12 mouse cellular contexts compared by ENCODE assay signal in genomic region chr1:186482177-186482576, GRCm38 (mm10).
A peak's percentile ranks its signal among the peaks of the same experiment; 100 is the strongest.
DNase-seq lines count a peak whose midpoint lies in the region; ATAC-seq and TF ChIP-seq lines count a peak whose summit lies in the region.
"Had no signal": no experiment of that assay in that cellular context is flagged by ENCODE, and none has a peak within 500 bp of the region (broad histone marks: within the 10 kb centered on the region; RNA-seq: fewer than 3 reads in every experiment).

No protein-coding gene starts in this region.

- H3K9me3 ChIP-seq in forebrain, embryonic 14.5 days (replicated peaks; ENCODE audit: control insufficient read depth, low read length), result no peaks in the 10 kb centered on the region
- no peaks in the 10 kb centered on the region for H3K9me3 ChIP-seq in forebrain, embryonic 11.5 days (ENCODE audit: control insufficient read depth, low read length)
- no peaks in the 10 kb centered on the region for H3K9me3 ChIP-seq in lung, embryonic 14.5 days (ENCODE audit: low read depth, low read length)
- no peaks in the 10 kb centered on the region for H3K9me3 ChIP-seq in kidney, postnatal 0 days (replicated peaks; ENCODE audit: low read length)
- H3K9me3 ChIP-seq: heart, embryonic 15.5 days; neural tube, embryonic 15.5 days had no signal

- H3K4me2 ChIP-seq in forebrain, embryonic 14.5 days (ENCODE audit: low read length), result no peak overlapping the region
- H3K4me2 ChIP-seq in forebrain, embryonic 11.5 days (ENCODE audit: low read depth, low read length, severe bottlenecking), result no peak overlapping the region
- H3K4me2 ChIP-seq in lung, embryonic 14.5 days, result no peak overlapping the region
- no peak overlapping the region; the same call in 1 of the 2 replicates for H3K4me2 ChIP-seq in kidney, postnatal 0 days (ENCODE audit: low read length)
- H3K4me2 ChIP-seq: heart, embryonic 15.5 days; neural tube, embryonic 15.5 days had no signal

- peak; percentile 27 for DNase-seq in forebrain, embryonic 14.5 days (ENCODE audit: low spot score)
- no peak for DNase-seq in forebrain, embryonic 11.5 days (ENCODE audit: low spot score)
- DNase-seq in lung, embryonic 14.5 days, result peak; percentile 82
- no peak for DNase-seq in lung, adult 2 months
- DNase-seq in kidney, postnatal 0 days (ENCODE audit: low spot score), result peak; percentile 87
- DNase-seq in layer of hippocampus, postnatal 36 days, result no peak
- no peak for DNase-seq in urinary bladder, postnatal 14 days (ENCODE audit: low spot score)
- no peak for DNase-seq in left cerebral cortex, adult 8-10 months (ENCODE audit: low spot score in 2 of 2)
- DNase-seq: cerebellum, adult 2 months had no signal

- H3K4me1 ChIP-seq in forebrain, embryonic 14.5 days (ENCODE audit: control insufficient read depth, insufficient read depth, low read length), result peaks cover 6% of the 10 kb centered on the region
- H3K4me1 ChIP-seq in forebrain, embryonic 11.5 days (replicated peaks; ENCODE audit: control insufficient read depth, insufficient read depth, low read length), result no peaks in the 10 kb centered on the region
- no peaks in the 10 kb centered on the region; the same call in 1 of the 2 replicates for H3K4me1 ChIP-seq in lung, embryonic 14.5 days (ENCODE audit: insufficient read depth)
- no peaks in the 10 kb centered on the region; the same call in 1 of the 2 replicates for H3K4me1 ChIP-seq in lung, adult 2 months (ENCODE audit: control insufficient read depth, insufficient read depth, low read length)
- H3K4me1 ChIP-seq in kidney, postnatal 0 days (replicated peaks; ENCODE audit: insufficient read depth, low read length), result peaks cover 6% of the 10 kb centered on the region; the same call in 1 of the 2 replicates
- H3K4me1 ChIP-seq: neural tube, embryonic 15.5 days had no signal

- no peak overlapping the region for H3K9ac ChIP-seq in forebrain, embryonic 14.5 days (ENCODE audit: low read length)
- H3K9ac ChIP-seq in forebrain, embryonic 11.5 days (ENCODE audit: low read length), result no peak overlapping the region
- H3K9ac ChIP-seq in lung, embryonic 14.5 days, result no peak overlapping the region
- H3K9ac ChIP-seq in kidney, postnatal 0 days (ENCODE audit: low read depth, low read length), result no peak overlapping the region
- H3K9ac ChIP-seq: heart, embryonic 15.5 days; neural tube, embryonic 15.5 days had no signal

- H3K27ac ChIP-seq in forebrain, embryonic 14.5 days (ENCODE audit: low read depth, low read length), result no peak overlapping the region
- no peak overlapping the region for H3K27ac ChIP-seq in forebrain, embryonic 11.5 days (ENCODE audit: low read depth, low read length)
- H3K27ac ChIP-seq in lung, embryonic 14.5 days (ENCODE audit: low read depth), result no peak overlapping the region
- H3K27ac ChIP-seq in kidney, postnatal 0 days, result no peak overlapping the region
- H3K27ac ChIP-seq: heart, embryonic 15.5 days; macrophage; neural tube, embryonic 15.5 days had no signal

- no peak for TF ChIP-seq POLR2A in lung, adult 2 months (IDR thresholded peaks at IDR 0.05; ENCODE audit: borderline replicate concordance, extremely low read depth, low read depth, low read length)

- H3K27me3 ChIP-seq in forebrain, embryonic 14.5 days (replicated peaks; ENCODE audit: control insufficient read depth, insufficient read depth, low read length), result no peaks in the 10 kb centered on the region
- no peaks in the 10 kb centered on the region for H3K27me3 ChIP-seq in forebrain, embryonic 11.5 days (ENCODE audit: control insufficient read depth, insufficient read depth, low read length)
- H3K27me3 ChIP-seq in lung, embryonic 14.5 days (ENCODE audit: insufficient read depth, low read length), result no peaks in the 10 kb centered on the region
- H3K27me3 ChIP-seq in kidney, postnatal 0 days (ENCODE audit: insufficient read depth, low read length), result no peaks in the 10 kb centered on the region
- H3K27me3 ChIP-seq: heart, embryonic 15.5 days; neural tube, embryonic 15.5 days had no signal

- H3K4me3 ChIP-seq in forebrain, embryonic 14.5 days (ENCODE audit: low read depth, low read length), result no peak overlapping the region
- H3K4me3 ChIP-seq in forebrain, embryonic 11.5 days (ENCODE audit: low read depth, low read length), result no peak overlapping the region
- H3K4me3 ChIP-seq in lung, embryonic 14.5 days (ENCODE audit: low read depth, low read length), result no peak overlapping the region
- H3K4me3 ChIP-seq in lung, adult 2 months (replicated peaks; ENCODE audit: extremely low read depth, low read depth, low read length), result no peak overlapping the region
- no peak overlapping the region for H3K4me3 ChIP-seq in kidney, postnatal 0 days (replicated peaks; ENCODE audit: low read depth, low read length)
- H3K4me3 ChIP-seq: heart, embryonic 15.5 days; neural tube, embryonic 15.5 days had no signal

- H3K36me3 ChIP-seq in forebrain, embryonic 14.5 days (ENCODE audit: control insufficient read depth, insufficient read depth, low read length), result no peaks in the 10 kb centered on the region
- no peaks in the 10 kb centered on the region for H3K36me3 ChIP-seq in forebrain, embryonic 11.5 days (ENCODE audit: control insufficient read depth, insufficient read depth, low read length)
- no peaks in the 10 kb centered on the region for H3K36me3 ChIP-seq in lung, embryonic 14.5 days (ENCODE audit: insufficient read depth)
- H3K36me3 ChIP-seq in kidney, postnatal 0 days (ENCODE audit: insufficient read depth, low read length), result no peaks in the 10 kb centered on the region
- H3K36me3 ChIP-seq: heart, embryonic 15.5 days; neural tube, embryonic 15.5 days had no signal

- 67% methylated on average over 8 of the region's 8 CpGs for WGBS in forebrain, embryonic 14.5 days
- WGBS in forebrain, embryonic 11.5 days, result 85% methylated on average over 8 of the region's 8 CpGs
- WGBS in lung, embryonic 14.5 days, result 38% methylated on average over 8 of the region's 8 CpGs
- WGBS in lung, adult 2 months, result 56% methylated on average over 8 of the region's 8 CpGs
- WGBS in kidney, postnatal 0 days, result 22% methylated on average over 8 of the region's 8 CpGs

- no peak for TF ChIP-seq CTCF in lung, embryonic 14.5 days (IDR thresholded peaks at IDR 0.05; ENCODE audit: low read depth)
- TF ChIP-seq CTCF in lung, adult 2 months (IDR thresholded peaks at IDR 0.05; ENCODE audit: insufficient read depth, low read length), result no peak
- TF ChIP-seq CTCF in kidney, postnatal 0 days (IDR thresholded peaks at IDR 0.05; ENCODE audit: low read depth), result no peak

- no peak for ATAC-seq in forebrain, embryonic 14.5 days
- no peak for ATAC-seq in forebrain, embryonic 11.5 days (replicated peaks; ENCODE audit: low FRiP score)
- peak; percentile 24; the same call in 1 of the 2 replicates for ATAC-seq in lung, embryonic 14.5 days (ENCODE audit: insufficient read depth)
- no peak for ATAC-seq in kidney, postnatal 0 days (replicated peaks; ENCODE audit: low FRiP score, low read depth)

Comparison
In these comparisons a context has a peak if more than half of its experiments do, and no peak if none do; other contexts are left out.
1. DNase-seq: peak in forebrain, embryonic 14.5 days (single experiment), lung, embryonic 14.5 days (single experiment) and kidney, postnatal 0 days (single experiment); none in forebrain, embryonic 11.5 days (single experiment), lung, adult 2 months (single experiment), layer of hippocampus, postnatal 36 days (0 of 2), urinary bladder, postnatal 14 days (single experiment) and left cerebral cortex, adult 8-10 months (0 of 2).